Mouse (Mus musculus) forebrain, embryonic 15.5 days (tissue): ENCODE results near the gene Guca2b. TPM values are rescaled to one million over a fixed set of nuclear protein-coding genes. Genes with fewer than 3 reads are reported as not detected.
A peak's percentile ranks its signal among the peaks of the same experiment; 100 is the strongest.

Experiments
- ATAC-seq: fragments of 200-750 bp; cut with Nextera tagmentation; replicated peaks from 2 replicates; pipeline ENCODE4 v1.8.0; 2017; ENCODE audit warnings: mild to moderate bottlenecking, moderate TSS enrichment, moderate library complexity
- H3K27ac ChIP-seq: fragments of 300-500 bp; sonication (generic); replicated peaks from 2 replicates; pipeline ENCODE4 v1.5.1; 2015; ENCODE audit warnings: mild to moderate bottlenecking, inconsistent platforms
- H3K27me3 ChIP-seq: fragments of 300-500 bp; sonication (generic); 2 replicates; pipeline ENCODE4 v1.6.1; 2015; ENCODE audit warnings: inconsistent platforms
- H3K36me3 ChIP-seq: fragments of 300-500 bp; sonication (generic); 2 replicates; pipeline ENCODE4 v1.6.1; 2015; ENCODE audit warnings: mild to moderate bottlenecking, inconsistent platforms
- H3K4me1 ChIP-seq: fragments of 300-500 bp; sonication (generic); 2 replicates; pipeline ENCODE4 v1.6.1; 2015; ENCODE audit warnings: inconsistent platforms
- H3K4me2 ChIP-seq: fragments of 300-500 bp; sonication (generic); replicated peaks from 2 replicates; pipeline ENCODE4 v1.6.1; 2015; ENCODE audit warnings: mild to moderate bottlenecking, inconsistent platforms
- H3K4me3 ChIP-seq: fragments of 300-500 bp; sonication (generic); 2 replicates; pipeline ENCODE4 v1.5.1; 2015; ENCODE audit warnings: mild to moderate bottlenecking, inconsistent platforms
- H3K9ac ChIP-seq: fragments of 300-500 bp; sonication (generic); replicated peaks from 2 replicates; pipeline ENCODE4 v1.6.1; 2015; ENCODE audit warnings: mild to moderate bottlenecking, inconsistent platforms
- H3K9me3 ChIP-seq: fragments of 300-500 bp; sonication (generic); 2 replicates; pipeline ENCODE4 v1.6.1; 2016; ENCODE audit warnings: inconsistent platforms
- WGBS: fragments of 180-500 bp; shearing (Covaris S2); methylation state at CpG from one replicate; pipeline ENCODE4 v1.1.7; 2015; ENCODE audit warnings: mixed read lengths; 5-methylcytosine and 5-hydroxymethylcytosine counted together
- polyA plus RNA-seq: library from polyadenylated mRNA; unstranded; fragments of >200 nt; fragmentation: Nextera tagmentation; extraction: Ambion mirVana; gene quantifications from 2 replicates; pipeline ENCODE4 v1.2.1, GENCODE M21; 2015

Guca2b gene
- polyA plus RNA-seq, 1 experiment from 2014 or later, result not detected

DNA sequence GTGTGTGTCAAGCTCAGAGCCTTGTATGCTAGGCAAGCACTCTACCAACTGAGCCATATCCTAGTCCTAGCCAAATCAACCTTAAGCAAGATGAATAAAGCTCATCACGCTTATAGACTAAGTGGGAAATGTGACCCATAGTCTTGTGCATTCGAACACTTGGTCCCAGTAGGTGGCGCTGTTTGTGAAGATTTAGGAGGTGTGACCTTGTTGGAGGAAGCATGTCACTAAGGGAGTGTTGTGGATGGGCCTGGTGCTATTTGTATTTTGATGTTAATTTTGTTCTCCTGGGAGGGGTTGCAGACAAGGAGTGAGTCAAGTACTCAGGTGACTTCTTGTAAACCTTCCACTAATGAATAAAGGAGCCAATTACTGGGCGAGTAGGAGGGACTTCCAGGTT lies 16.1 kb downstream of the Guca2b start:
- WGBS, result 85% methylated on average over 4 of the region's 4 CpGs
- Histone ChIP-seq H3K4me1 (no peaks in the 10 kb centered on the region), H3K9ac (no peak overlapping the region), H3K4me2 (no peak overlapping the region), H3K36me3 (no peaks in the 10 kb centered on the region), H3K27ac (no peak overlapping the region), H3K9me3 (no peaks in the 10 kb centered on the region), H3K4me3 (no peak overlapping the region), H3K27me3 (no peaks in the 10 kb centered on the region)
- no peak for ATAC-seq

- 59% methylated on average over 11 of the region's 11 CpGs for WGBS
- ATAC-seq, result no peak
Measured at GRCm38 (mm10) chr4:119638656-119639055, 20.1 kb downstream of the Guca2b start.

GRCm38 (mm10) chr4:119637946-119638345 lies 20.8 kb downstream of the Guca2b start:
- 80% methylated on average over 6 of the region's 6 CpGs for WGBS
- Histone ChIP-seq H3K9ac (no peak overlapping the region), H3K4me3 (no peak overlapping the region), H3K4me2 (no peak overlapping the region), H3K27me3 (no peaks in the 10 kb centered on the region), H3K4me1 (peaks cover 20% of the 10 kb centered on the region), H3K36me3 (no peaks in the 10 kb centered on the region), H3K9me3 (no peaks in the 10 kb centered on the region), H3K27ac (no peak overlapping the region)
- no peak for ATAC-seq

More at GRCm38 (mm10) chr4:119638656-119639055, 20.1 kb downstream of the Guca2b start:
- no peak overlapping the region for H3K9ac ChIP-seq
- H3K4me1 ChIP-seq, result peaks cover 13% of the 10 kb centered on the region
- H3K9me3 ChIP-seq, result no peaks in the 10 kb centered on the region
- no peaks in the 10 kb centered on the region for H3K36me3 ChIP-seq
- no peaks in the 10 kb centered on the region for H3K27me3 ChIP-seq
- no peak overlapping the region for H3K4me2 ChIP-seq
- H3K27ac ChIP-seq, result no peak overlapping the region
- no peak overlapping the region for H3K4me3 ChIP-seq

DNA sequence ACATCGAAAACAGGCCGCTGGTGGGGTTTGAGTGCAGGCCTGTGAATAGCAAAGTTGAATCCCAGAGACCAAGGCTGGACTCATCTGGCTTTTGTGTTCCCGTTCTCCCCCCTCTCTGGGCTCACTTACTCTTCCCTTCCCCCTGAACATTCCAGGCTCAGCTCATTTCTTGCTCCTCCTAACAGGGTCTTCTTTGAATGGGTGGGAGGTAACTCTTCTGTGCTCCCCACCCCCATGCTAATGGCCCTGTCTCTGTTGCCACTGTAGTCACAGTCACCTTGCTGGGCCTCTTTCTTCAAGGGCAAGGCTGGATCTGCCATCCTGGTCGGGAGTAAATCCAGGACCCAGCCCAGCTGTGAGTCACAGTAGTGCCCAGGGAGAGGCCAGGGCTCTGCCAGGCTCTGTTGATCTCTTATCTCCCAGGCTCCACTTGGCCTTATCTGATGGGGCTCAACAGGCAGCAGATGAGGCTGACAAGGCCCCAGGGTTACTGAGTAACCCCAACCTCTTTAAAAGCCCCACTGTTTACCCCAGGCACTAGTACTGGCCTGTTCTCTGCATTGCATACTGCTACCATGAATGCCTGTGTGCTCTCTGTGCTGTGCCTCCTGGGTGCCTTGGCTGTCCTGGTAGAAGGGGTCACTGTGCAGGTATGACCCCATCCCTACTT lies 21.4 kb downstream of the Guca2b start, which contains the start of gene Guca2a:
Gene Guca2a (plus strand): TSS at position 529 of the 670 bp plus-strand sequence.
- peaks cover 25% of the 10 kb centered on the region for H3K4me1 ChIP-seq
- H3K27me3 ChIP-seq, result no peaks in the 10 kb centered on the region
- no peaks in the 10 kb centered on the region for H3K36me3 ChIP-seq
- H3K9me3 ChIP-seq, result no peaks in the 10 kb centered on the region
- no peak within 1 kb of the TSS for H3K27ac ChIP-seq
- H3K4me3 ChIP-seq, result no peak within 1 kb of the TSS
- H3K9ac ChIP-seq, result no peak within 1 kb of the TSS
- no peak for ATAC-seq
- H3K4me2 ChIP-seq, result no peak within 1 kb of the TSS
- 82% methylated on average over 4 of the region's 4 CpGs for WGBS

- 86% methylated on average over 7 of the region's 7 CpGs for WGBS
Measured at GRCm38 (mm10) chr4:119636731-119637130, 22.0 kb downstream of the Guca2b start.

DNA sequence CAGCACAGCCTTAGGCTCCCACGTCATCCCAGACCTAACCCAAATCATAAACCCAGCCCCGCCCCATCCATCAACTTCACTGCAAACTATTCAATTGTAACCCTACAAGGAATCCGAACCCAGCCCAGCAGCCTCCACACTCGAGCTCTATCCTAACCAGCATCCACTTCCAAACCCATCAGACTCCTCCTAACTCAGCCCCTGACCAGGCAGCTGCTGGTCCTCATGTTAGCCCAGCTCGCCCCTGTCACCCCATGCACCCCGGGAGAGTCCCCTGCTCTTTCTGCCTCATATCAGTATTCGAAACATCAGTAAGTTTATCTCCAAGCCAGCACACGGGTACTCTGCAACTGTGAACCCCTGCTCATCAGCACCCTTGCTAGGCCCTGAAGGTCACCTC lies 23.1 kb downstream of the Guca2b start:
- WGBS, result 83% methylated on average over 8 of the region's 8 CpGs
- Histone ChIP-seq H3K9me3 (no peaks in the 10 kb centered on the region), H3K4me3 (no peak overlapping the region), H3K4me1 (peaks cover 25% of the 10 kb centered on the region), H3K9ac (no peak overlapping the region), H3K27me3 (no peaks in the 10 kb centered on the region), H3K27ac (no peak overlapping the region), H3K4me2 (no peak overlapping the region), H3K36me3 (no peaks in the 10 kb centered on the region)
- no peak for ATAC-seq

More at GRCm38 (mm10) chr4:119636731-119637130, 22.0 kb downstream of the Guca2b start:
- no peak overlapping the region for H3K4me2 ChIP-seq
- H3K27me3 ChIP-seq, result no peaks in the 10 kb centered on the region
- no peak overlapping the region for H3K9ac ChIP-seq
- H3K4me3 ChIP-seq, result no peak overlapping the region
- no peak overlapping the region for H3K27ac ChIP-seq
- no peaks in the 10 kb centered on the region for H3K36me3 ChIP-seq
- no peaks in the 10 kb centered on the region for H3K9me3 ChIP-seq
- peaks cover 25% of the 10 kb centered on the region for H3K4me1 ChIP-seq
- no peak for ATAC-seq

DNA sequence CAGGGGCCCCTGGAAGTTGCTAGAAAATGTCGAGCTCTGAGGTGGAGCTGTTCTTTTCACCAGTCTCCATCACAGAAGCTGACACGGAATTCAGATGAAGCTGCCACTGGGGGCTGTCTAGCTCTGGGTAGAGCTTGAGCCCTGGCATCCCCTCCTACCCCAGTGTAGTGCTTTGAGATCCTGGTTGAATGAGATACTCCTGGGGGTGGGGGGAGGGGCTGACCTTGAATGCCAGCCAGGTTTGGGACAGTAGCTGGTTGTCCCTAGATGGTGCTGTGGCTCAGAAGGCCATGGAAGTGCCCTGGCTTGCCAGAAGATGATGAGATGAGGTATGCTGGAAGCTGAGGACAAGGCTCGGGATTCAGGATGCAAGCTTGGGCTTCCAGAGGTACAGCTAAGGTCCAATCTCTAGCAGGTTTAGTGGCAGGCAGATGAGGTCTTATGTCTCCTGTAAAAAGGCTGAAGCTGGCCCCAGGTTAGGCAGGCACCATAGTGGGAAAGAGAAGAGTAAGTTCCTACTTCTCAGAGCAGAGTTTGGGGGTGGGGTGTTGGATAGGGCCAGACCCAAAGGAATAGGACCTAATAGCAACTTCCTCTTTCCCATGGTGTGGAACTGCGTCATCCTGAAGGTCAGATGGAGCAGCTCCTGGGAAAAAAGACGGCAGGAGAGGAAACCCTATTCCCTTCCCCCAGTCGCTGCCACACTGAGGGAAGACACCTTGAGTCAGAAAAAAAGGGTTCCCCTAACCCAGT lies 23.7 kb downstream of the Guca2b start:
- Histone ChIP-seq H3K36me3 (0 out of 2 replicates have a peak, but pooled peaks cover 3% of the 10 kb centered on the region), H3K9ac (no peak overlapping the region), H3K4me1 (peaks cover 25% of the 10 kb centered on the region), H3K27ac (no peak overlapping the region), H3K4me2 (no peak overlapping the region), H3K9me3 (no peaks in the 10 kb centered on the region), H3K27me3 (no peaks in the 10 kb centered on the region), H3K4me3 (no peak overlapping the region)
- ATAC-seq, result no peak
- 70% methylated on average over 6 of the region's 6 CpGs for WGBS

- WGBS, result 77% methylated on average over 3 of the region's 3 CpGs
Measured at GRCm38 (mm10) chr4:119633948-119634347, 24.8 kb downstream of the Guca2b start.

DNA sequence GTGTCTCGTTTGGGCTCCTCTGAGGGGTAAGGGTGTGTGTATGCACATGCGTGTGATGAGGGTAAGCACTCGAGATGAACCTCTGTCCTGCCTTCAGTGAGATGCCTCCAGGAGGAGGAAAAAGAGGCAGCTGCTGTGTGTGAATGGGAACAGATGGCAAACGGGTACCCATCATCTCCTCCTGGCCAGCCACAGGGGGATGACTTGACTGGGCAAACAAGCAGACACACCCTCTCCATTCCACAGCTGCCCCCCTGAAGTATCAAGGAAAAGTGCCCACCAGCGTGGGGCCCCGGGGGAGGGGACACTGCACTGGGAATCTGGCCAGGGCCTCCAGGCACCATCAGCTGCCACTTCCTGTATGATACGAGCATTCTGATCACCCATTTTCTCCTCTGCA lies 25.4 kb downstream of the Guca2b start:
- H3K4me1 ChIP-seq, result peaks cover 25% of the 10 kb centered on the region
- H3K27ac ChIP-seq, result peak overlapping the region; percentile 27; the same call in 1 of the 2 replicates
- no peaks in the 10 kb centered on the region for H3K9me3 ChIP-seq
- no peak overlapping the region for H3K4me2 ChIP-seq
- 0 out of 2 replicates have a peak, but pooled peaks cover 12% of the 10 kb centered on the region for H3K36me3 ChIP-seq
- H3K27me3 ChIP-seq, result no peaks in the 10 kb centered on the region
- WGBS, result 20% methylated on average over 7 of the region's 7 CpGs
- no peak overlapping the region for H3K9ac ChIP-seq
- no peak overlapping the region for H3K4me3 ChIP-seq
- no peak for ATAC-seq

More at GRCm38 (mm10) chr4:119633948-119634347, 24.8 kb downstream of the Guca2b start:
- H3K36me3 ChIP-seq, result 0 out of 2 replicates have a peak, but pooled peaks cover 11% of the 10 kb centered on the region
- no peak overlapping the region; the same call in 1 of the 2 replicates for H3K27ac ChIP-seq
- no peak overlapping the region for H3K4me3 ChIP-seq
- peaks cover 25% of the 10 kb centered on the region for H3K4me1 ChIP-seq
- H3K4me2 ChIP-seq, result no peak overlapping the region
- H3K27me3 ChIP-seq, result no peaks in the 10 kb centered on the region
- H3K9me3 ChIP-seq, result no peaks in the 10 kb centered on the region
- H3K9ac ChIP-seq, result no peak overlapping the region
- no peak for ATAC-seq

DNA sequence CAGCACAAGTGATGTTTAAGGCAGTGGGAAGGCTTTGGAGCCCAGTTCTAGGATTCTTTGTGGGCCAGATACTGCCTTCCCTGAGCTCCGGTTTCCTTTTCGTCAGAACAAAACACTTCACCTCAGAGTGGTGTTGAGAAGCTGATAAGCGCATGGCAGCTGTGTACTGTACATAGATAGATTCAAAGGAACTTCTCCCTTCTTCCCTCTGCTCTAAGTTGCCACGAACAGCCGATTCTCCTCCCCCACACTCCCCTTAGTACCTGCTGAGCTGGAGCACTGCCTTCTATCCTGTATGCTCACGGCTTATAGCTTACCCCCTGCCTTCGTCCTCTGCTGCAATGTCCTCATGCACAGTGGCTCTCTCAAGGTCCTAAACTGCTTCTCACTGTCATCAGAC lies 26.0 kb downstream of the Guca2b start:
- peaks cover 28% of the 10 kb centered on the region for H3K4me1 ChIP-seq
- no peak overlapping the region for H3K4me2 ChIP-seq
- no peaks in the 10 kb centered on the region for H3K27me3 ChIP-seq
- no peak overlapping the region for H3K9ac ChIP-seq
- H3K27ac ChIP-seq, result 0 out of 2 replicates have a peak overlapping the region, but pooled peaks have one; percentile 27
- ATAC-seq, result no peak
- H3K36me3 ChIP-seq, result 0 out of 2 replicates have a peak, but pooled peaks cover 12% of the 10 kb centered on the region
- 53% methylated on average over 7 of the region's 7 CpGs for WGBS
- no peak overlapping the region for H3K4me3 ChIP-seq
- no peaks in the 10 kb centered on the region for H3K9me3 ChIP-seq

DNA sequence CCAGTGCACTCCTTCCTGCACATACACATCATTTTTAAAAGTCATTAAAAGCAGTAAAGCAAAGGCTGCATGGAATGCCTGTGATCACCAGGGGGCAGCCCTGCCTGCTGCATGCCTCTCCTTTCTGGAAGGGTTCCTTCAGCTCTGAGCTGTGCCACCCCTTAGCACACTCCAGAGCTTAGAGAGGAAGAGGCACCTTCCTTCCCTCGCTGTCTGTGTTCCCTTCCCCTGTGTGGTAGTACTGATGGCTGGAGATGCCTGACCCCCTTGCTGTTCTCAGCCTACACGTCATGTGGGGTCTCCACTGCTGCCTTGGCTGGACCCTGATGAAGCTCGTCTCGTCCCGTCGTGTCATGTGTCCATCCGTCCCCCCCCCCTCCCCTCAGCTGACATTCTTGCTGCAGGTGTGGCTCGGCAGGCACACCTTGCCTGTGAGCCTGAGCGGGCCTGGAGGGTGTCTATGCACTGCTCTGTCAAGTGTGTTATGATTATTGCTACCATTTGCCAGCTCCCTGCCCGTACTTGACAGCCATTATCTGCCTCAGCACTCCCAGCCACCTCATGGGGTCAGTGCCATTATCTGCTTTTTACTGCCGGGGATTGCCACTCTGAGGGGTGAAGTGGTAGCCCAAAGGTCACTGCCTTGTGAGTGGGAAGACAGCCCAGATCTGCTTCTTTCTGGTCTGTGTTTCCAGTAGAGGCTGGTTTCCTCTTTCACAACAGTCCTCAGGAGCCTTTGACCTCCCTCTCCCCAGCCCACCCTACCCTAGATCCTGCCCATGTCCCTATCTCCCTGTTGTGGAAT lies 27.4 kb downstream of the Guca2b start:
- no peaks in the 10 kb centered on the region for H3K9me3 ChIP-seq
- H3K27ac ChIP-seq, result no peak overlapping the region; the same call in 1 of the 2 replicates
- no peak overlapping the region for H3K4me3 ChIP-seq
- peaks cover 36% of the 10 kb centered on the region for H3K4me1 ChIP-seq
- no peak overlapping the region for H3K4me2 ChIP-seq
- 0 out of 2 replicates have a peak, but pooled peaks cover 12% of the 10 kb centered on the region for H3K36me3 ChIP-seq
- H3K27me3 ChIP-seq, result no peaks in the 10 kb centered on the region
- no peak overlapping the region for H3K9ac ChIP-seq
- peak; percentile 71; the same call in 1 of the 2 replicates for ATAC-seq
- WGBS, result 76% methylated on average over 11 of the region's 11 CpGs
